Mouse (Mus musculus) spleen, adult 2 months (tissue): Measurements from ENCODE around the gene Rai1. TPM values are rescaled to one million over a fixed set of nuclear protein-coding genes. Genes with fewer than 3 reads are reported as not detected.

Experiments
- DNase-seq, 2 experiments: peaks; one replicate each; pipeline versions ENCODE4 v3.0.0 to v3.0.0-alpha.2; 2012 to 2021; ENCODE audit warnings: low spot score in 2 of 2, low read depth in 1 of 2
- H3K27ac ChIP-seq: fragments of 200-500 bp; 2 replicates; pipeline ENCODE4 v1.5.1; 2012; ENCODE audit warnings: low read length, inconsistent platforms; ENCODE audit not compliant: insufficient read depth
- H3K27me3 ChIP-seq: fragments of 200-500 bp; 2 replicates; pipeline ENCODE4 v1.6.1; 2012; ENCODE audit warnings: mild to moderate bottlenecking, moderate library complexity, low read length, inconsistent platforms; ENCODE audit not compliant: control insufficient read depth, insufficient read depth
- H3K36me3 ChIP-seq: fragments of 200-500 bp; 2 replicates; pipeline ENCODE4 v1.6.1; 2012; ENCODE audit warnings: mild to moderate bottlenecking, low read length, inconsistent platforms; ENCODE audit not compliant: control insufficient read depth, insufficient read depth
- H3K4me1 ChIP-seq: fragments of 200-500 bp; 2 replicates; pipeline ENCODE4 v1.6.1; 2011; ENCODE audit warnings: inconsistent platforms; ENCODE audit not compliant: control insufficient read depth, insufficient read depth, insufficient read length
- H3K4me3 ChIP-seq: fragments of 200-500 bp; 2 replicates; pipeline ENCODE4 v1.5.1; 2011; ENCODE audit warnings: mild to moderate bottlenecking, inconsistent platforms; ENCODE audit not compliant: insufficient read depth, insufficient read length; ENCODE audit errors: extremely low read depth
- CTCF ChIP-seq: fragments of 200-500 bp; IDR thresholded peaks from 2 replicates; pipeline ENCODE4 v1.5.1; 2011; ENCODE audit warnings: mild to moderate bottlenecking, inconsistent platforms; ENCODE audit not compliant: insufficient read depth, insufficient read length, insufficient replicate concordance; ENCODE audit errors: extremely low read depth
- POLR2A ChIP-seq: fragments of 200-500 bp; IDR thresholded peaks from 2 replicates; pipeline ENCODE4 v1.6.1; 2011; ENCODE audit warnings: low read depth, low read length, inconsistent platforms
- WGBS: fragments of 180-500 bp; shearing (Covaris S2); methylation state at CpG from one replicate; pipeline ENCODE4 v1.1.7; 2018; 5-methylcytosine and 5-hydroxymethylcytosine counted together
- polyA plus RNA-seq: library from polyadenylated mRNA; depleted of rRNA; stranded (reverse); fragments of >200 nt; gene quantifications from 2 replicates; pipeline ENCODE4 v1.2.3, GENCODE M21; 2012

Rai1 gene
- polyA plus RNA-seq, 1 experiment: 36.0 TPM

GRCm38 (mm10) chr11:60084589-60084988 is 20.2 kb upstream of the Rai1 start:
- H3K4me3 ChIP-seq: no peak overlapping the region
- no peaks in the 10 kb centered on the region for H3K27me3 ChIP-seq
- no peaks in the 10 kb centered on the region for H3K4me1 ChIP-seq
- TF ChIP-seq POLR2A: no peak
- TF ChIP-seq CTCF: peak; percentile 64; the same call in 1 of the 2 replicates
- 30% methylated on average over 2 of the region's 2 CpGs for WGBS
- H3K36me3 ChIP-seq: no peaks in the 10 kb centered on the region
- DNase-seq: peak in 1 of 2 experiments; percentile 62
- H3K27ac ChIP-seq: no peak overlapping the region

GRCm38 (mm10) chr11:60086676-60087075 is 18.1 kb upstream of the Rai1 start:
- Histone ChIP-seq H3K27me3 (no peaks in the 10 kb centered on the region), H3K4me1 (no peaks in the 10 kb centered on the region), H3K4me3 (no peak overlapping the region), H3K27ac (no peak overlapping the region), H3K36me3 (no peaks in the 10 kb centered on the region)
- TF ChIP-seq POLR2A: no peak
- no peak for TF ChIP-seq CTCF
- WGBS: 93% methylated on average over 1 of the region's 1 CpGs
- no peak for DNase-seq

- Histone ChIP-seq H3K36me3 (no peaks in the 10 kb centered on the region), H3K27ac (no peak overlapping the region), H3K4me1 (no peaks in the 10 kb centered on the region), H3K4me3 (no peak overlapping the region), H3K27me3 (no peaks in the 10 kb centered on the region)
- TF ChIP-seq CTCF (no peak), POLR2A (no peak)
- DNase-seq: no peak
- WGBS: 62% methylated on average over 4 of the region's 4 CpGs
Measured at GRCm38 (mm10) chr11:60088947-60089346, 15.9 kb upstream of the Rai1 start.

GRCm38 (mm10) chr11:60090696-60091421 is 14.0 kb upstream of the Rai1 start:
- Histone ChIP-seq H3K4me1 (no peaks in the 10 kb centered on the region), H3K27ac (no peak overlapping the region), H3K36me3 (no peaks in the 10 kb centered on the region), H3K27me3 (no peaks in the 10 kb centered on the region), H3K4me3 (no peak overlapping the region)
- 14% methylated on average over 5 of the region's 5 CpGs for WGBS
- DNase-seq: no peak
- no peak for TF ChIP-seq CTCF
- TF ChIP-seq POLR2A: no peak

- H3K4me3 ChIP-seq: no peak overlapping the region
- no peaks in the 10 kb centered on the region for H3K36me3 ChIP-seq
- 48% methylated on average over 7 of the region's 7 CpGs for WGBS
- H3K27ac ChIP-seq: no peak overlapping the region
- no peaks in the 10 kb centered on the region for H3K27me3 ChIP-seq
- DNase-seq: no peak
- no peaks in the 10 kb centered on the region for H3K4me1 ChIP-seq
- TF ChIP-seq CTCF (no peak), POLR2A (no peak)
Measured at GRCm38 (mm10) chr11:60091422-60091761, 13.4 kb upstream of the Rai1 start.

- no peak for DNase-seq
- no peak for TF ChIP-seq CTCF
- no peak for TF ChIP-seq POLR2A
- no peaks in the 10 kb centered on the region for H3K36me3 ChIP-seq
- H3K27me3 ChIP-seq: no peaks in the 10 kb centered on the region
- H3K27ac ChIP-seq: no peak overlapping the region
- H3K4me1 ChIP-seq: no peaks in the 10 kb centered on the region
- no peak overlapping the region for H3K4me3 ChIP-seq
Measured at GRCm38 (mm10) chr11:60093227-60093626, 11.6 kb upstream of the Rai1 start.

GRCm38 (mm10) chr11:60093984-60094587 is 10.7 kb upstream of the Rai1 start:
- no peaks in the 10 kb centered on the region for H3K36me3 ChIP-seq
- H3K27ac ChIP-seq: no peak overlapping the region
- TF ChIP-seq POLR2A (no peak), CTCF (no peak)
- H3K4me3 ChIP-seq: no peak overlapping the region
- 92% methylated on average over 7 of the region's 7 CpGs for WGBS
- no peaks in the 10 kb centered on the region for H3K27me3 ChIP-seq
- no peaks in the 10 kb centered on the region for H3K4me1 ChIP-seq
- DNase-seq: no peak
